Mouse (Mus musculus): ENCODE results near the gene Rbbp4.

Gene Rbbp4

GRCm38 (mm10) chr4:129357613-129358163, 22.5 kb upstream of the Rbbp4 start:
- in situ Hi-C loops (cut with MboI; ENCODE audit: low sequenced_read_pairs), result loop anchor here (10.0 to 25.0 kb wide), 2 partner anchors 97 to 255 kb away; partner anchors contain the start of genes Ccdc28b, Dcdc2b, Eif3i and Iqcc

- in situ Hi-C loops (cut with MboI; ENCODE audit: low sequenced_read_pairs), result loop anchor here (10.0 to 25.0 kb wide), 2 partner anchors 101 to 258 kb away; partner anchors contain the start of genes Ccdc28b, Dcdc2b, Eif3i and Iqcc
Observed at GRCm38 (mm10) chr4:129354236-129354635, 19.1 kb upstream of the Rbbp4 start.

GRCm38 (mm10) chr4:129353176-129353575, 18.0 kb upstream of the Rbbp4 start:
- in situ Hi-C loops (cut with MboI; ENCODE audit: low sequenced_read_pairs), result loop anchor here (10.0 to 25.0 kb wide), 2 partner anchors 102 to 259 kb away; partner anchors contain the start of genes Ccdc28b, Dcdc2b, Eif3i and Iqcc

DNA sequence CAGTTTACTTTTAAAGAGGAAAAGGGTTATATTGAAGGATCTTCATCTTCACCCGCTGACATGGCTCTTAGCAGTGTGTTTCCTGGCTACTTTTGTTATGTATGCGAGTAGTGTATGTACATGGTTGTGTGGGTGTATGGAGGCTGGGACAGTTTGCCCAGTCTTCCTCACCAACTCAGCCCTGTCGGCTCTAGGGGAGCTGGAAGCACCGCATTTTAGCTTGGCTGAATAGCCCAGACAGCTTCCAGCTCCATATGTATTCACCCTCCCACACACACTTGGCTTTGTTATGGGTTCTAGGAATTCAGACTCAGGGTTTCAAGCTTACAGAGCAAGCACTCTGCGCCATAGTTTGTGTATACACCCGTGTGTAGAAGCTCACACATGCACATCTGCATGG, 15.9 kb upstream of the Rbbp4 start:
- in situ Hi-C loops (cut with MboI; ENCODE audit: low sequenced_read_pairs), result loop anchor here (10.0 to 25.0 kb wide), 2 partner anchors 104 to 261 kb away; partner anchors contain the start of genes Ccdc28b, Dcdc2b, Eif3i and Iqcc

GRCm38 (mm10) chr4:129350644-129351043, 15.5 kb upstream of the Rbbp4 start:
- in situ Hi-C loops (cut with MboI; ENCODE audit: low sequenced_read_pairs), result loop anchor here (10.0 to 25.0 kb wide), 2 partner anchors 104 to 262 kb away; partner anchors contain the start of genes Ccdc28b, Dcdc2b, Eif3i and Iqcc

DNA sequence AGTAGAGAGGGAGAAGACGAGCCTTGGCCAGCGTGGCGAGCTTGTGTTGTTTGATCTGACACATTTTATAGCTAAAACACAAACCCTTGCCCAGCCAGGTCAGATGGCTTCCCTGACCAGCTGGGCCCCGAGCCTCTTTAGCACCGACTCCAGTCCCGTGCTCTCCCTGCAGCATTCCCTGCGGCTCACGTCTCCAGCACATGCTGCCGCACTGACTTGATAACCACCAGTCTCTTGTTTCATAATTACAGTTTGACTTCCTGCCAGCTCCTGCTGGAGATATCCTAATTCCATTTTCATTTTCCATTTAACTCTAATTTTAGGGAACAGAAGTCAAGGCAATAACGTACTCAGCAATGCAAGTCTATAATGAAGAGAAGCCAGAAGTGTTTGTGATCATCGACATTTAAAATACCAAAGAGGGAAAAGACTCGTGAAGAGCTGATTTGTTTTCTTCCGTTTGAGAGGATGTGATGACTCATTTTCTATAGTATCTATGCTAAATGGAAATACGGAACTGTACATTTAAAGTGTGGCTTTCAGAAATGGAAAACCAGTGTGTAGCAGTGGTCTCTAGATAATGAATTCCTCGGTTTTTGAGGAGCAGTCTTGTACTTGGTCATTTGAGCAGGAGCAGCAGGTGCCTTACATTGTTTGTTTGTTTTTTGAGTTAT, 11.4 kb upstream of the Rbbp4 start:
- in situ Hi-C loops (cut with MboI; ENCODE audit: low sequenced_read_pairs), result no loop called here

DNA sequence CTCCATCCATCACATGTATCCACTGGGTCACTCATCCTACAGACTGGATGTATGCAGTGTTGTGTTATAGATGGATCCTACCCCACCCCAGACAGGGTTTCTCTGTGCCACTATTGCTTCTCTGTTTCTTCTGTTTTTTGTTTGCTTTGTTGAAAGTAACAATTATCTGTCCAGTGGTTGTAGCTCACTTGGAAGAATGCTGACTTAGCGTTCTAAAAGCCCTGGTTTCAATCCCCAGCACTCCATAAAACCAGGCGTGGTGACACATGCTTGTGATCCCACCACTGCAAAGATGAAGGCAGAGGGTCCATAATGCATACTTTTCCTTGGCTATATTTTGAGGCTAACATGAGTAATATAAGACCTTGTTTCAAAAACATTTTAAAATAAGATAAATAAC, 7.5 kb upstream of the Rbbp4 start:
- in situ Hi-C loops (cut with MboI; ENCODE audit: low sequenced_read_pairs), result no loop called here

- in situ Hi-C loops (cut with MboI; ENCODE audit: low sequenced_read_pairs), result no loop called here
Observed at GRCm38 (mm10) chr4:129341888-129342287, 6.7 kb upstream of the Rbbp4 start.

DNA sequence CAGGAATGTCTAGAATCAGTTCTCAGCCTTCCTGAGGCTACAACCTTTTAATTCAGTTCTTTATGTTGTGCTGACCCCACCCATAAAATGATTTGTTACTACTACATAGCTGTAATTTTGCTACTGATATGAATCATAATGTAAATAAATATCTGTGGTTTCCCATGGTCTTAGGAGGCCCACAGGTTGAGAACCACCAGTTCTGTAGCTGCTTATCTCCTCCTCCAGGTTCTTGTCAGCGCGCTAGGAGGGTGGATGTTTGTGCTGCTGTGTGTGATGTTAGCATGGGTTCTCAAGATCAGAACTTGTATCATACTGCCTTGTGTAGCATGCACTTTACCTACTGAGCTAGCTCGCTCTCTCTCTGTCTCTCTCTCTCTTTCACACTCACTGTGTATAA, 4.6 kb upstream of the Rbbp4 start:
- in situ Hi-C loops (cut with MboI; ENCODE audit: low sequenced_read_pairs), result no loop called here

- in situ Hi-C loops (cut with MboI; ENCODE audit: low sequenced_read_pairs), result no loop called here
Observed at GRCm38 (mm10) chr4:129336291-129336690, 1.1 kb upstream of the Rbbp4 start.

- in situ Hi-C loops (cut with MboI; ENCODE audit: low sequenced_read_pairs), result no loop called here
Observed at GRCm38 (mm10) chr4:129334677-129335215, 424 bp downstream of the Rbbp4 start.

DNA sequence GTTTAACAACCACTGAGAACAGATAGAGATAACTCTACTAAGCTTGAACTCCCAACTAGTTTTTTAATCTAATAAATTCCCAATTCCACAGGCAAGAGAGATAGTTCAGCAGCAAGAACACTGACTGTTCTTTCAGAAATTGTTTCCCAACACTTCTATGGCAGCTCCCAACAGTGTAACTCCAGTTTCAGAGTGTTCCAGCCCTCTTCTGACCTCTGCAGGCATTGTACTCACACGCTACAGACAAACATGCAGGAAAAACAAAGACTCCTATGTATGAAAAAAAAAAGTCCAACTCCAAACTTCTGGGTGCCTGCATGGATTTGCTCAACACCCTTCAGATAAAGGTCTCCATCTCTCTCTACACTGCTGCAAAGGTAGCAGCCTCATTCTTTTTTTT, 2.3 kb downstream of the Rbbp4 start:
- in situ Hi-C loops (cut with MboI; ENCODE audit: low sequenced_read_pairs), result no loop called here

- in situ Hi-C loops (cut with MboI; ENCODE audit: low sequenced_read_pairs), result no loop called here
Observed at GRCm38 (mm10) chr4:129326191-129326590, 9.0 kb downstream of the Rbbp4 start.

DNA sequence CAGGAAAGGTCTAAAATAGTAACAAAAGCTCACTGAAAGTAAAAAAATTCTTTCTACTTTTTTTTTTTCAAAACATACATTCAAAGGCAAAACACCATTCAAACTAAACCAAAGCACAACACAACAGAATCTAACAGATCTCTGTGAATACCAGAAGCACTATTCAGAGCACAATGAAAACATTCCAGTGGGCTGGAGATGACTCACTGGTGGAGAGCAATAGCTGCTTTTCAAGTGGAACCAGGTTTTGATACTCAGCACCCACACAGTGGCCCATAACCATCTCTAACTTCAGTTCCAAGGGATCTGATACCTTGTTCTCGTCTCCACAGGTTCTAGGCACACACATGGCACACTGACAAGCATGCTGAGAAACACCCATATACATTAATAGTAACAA, 10.4 kb downstream of the Rbbp4 start:
- in situ Hi-C loops (cut with MboI; ENCODE audit: low sequenced_read_pairs), result no loop called here

DNA sequence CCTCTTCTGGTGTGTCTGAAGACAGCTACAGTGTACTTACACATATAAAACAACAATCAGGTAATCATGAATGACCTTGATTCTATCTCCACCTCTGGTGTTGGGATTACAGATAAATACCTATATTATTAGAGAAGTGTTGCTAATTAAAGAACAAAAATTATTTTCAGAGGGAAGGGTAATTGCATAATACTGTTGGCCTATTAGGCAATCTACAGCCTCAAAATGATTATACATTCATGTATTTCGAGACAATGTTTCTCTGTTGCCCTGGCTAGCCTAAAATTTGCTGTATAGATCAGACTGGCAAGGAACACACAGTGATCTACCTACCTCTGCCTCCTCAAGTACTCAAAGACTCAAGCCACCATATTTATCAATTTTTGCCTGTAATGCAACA, 11.7 kb downstream of the Rbbp4 start:
- in situ Hi-C loops (cut with MboI; ENCODE audit: low sequenced_read_pairs), result no loop called here

DNA sequence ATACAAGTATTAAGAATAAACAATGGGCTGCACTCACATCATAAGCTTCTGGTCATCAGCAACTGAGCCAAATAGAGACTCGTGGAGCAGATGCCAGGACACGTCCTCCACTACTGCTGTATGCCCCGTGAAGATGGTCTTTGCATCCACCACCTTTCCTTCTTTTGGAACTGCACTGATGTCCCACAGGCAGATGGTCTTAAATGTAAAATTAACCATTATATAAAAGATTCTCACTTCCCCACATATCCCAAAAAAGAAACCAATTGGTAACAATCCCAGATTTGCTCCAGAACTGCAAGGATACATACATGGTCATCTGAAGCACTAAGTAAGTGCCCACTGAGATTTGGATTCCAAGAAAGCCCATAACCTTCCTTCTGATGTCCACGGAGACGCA, 13.1 kb downstream of the Rbbp4 start:
- in situ Hi-C loops (cut with MboI; ENCODE audit: low sequenced_read_pairs), result no loop called here

DNA sequence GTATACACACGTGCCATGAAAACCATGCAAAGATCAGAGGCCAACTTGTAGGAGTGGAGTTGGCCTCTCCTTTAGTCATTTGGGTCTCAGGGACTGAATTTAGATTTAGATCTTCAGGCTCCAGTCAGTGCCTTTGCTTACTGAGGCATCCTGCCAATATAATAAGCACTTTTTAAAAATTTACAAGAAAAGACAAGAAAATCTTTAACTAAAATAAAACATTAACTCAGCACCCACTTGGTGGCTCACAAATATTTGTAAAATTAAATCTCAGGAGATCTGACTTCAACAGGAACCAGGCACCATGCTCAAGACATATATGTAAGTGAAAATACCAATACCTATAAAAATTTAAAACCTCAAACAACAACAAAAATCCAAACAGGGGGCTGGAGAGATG, 14.3 kb downstream of the Rbbp4 start:
- in situ Hi-C loops (cut with MboI; ENCODE audit: low sequenced_read_pairs), result no loop called here

- in situ Hi-C loops (cut with MboI; ENCODE audit: low sequenced_read_pairs), result no loop called here
Observed at GRCm38 (mm10) chr4:129313886-129314285, 21.3 kb downstream of the Rbbp4 start.

DNA sequence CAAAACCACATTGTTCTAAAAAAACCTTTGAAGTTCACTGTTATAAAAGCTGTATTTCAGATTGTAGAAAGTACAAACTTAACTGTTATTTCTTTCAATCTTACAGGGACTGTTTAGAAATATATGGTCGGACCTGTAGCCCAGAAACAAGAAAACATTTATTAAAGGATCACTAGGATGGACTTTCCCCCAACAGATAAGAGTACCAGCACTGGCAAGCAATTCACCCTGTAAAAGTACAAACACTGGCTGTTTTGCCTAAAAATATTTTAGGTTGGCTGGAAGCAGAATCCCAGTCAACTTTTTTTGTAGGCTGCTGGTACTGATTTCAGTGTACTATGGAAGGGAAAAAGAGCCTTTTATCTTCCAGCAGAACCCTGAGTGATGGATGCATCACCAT, 27.2 kb downstream of the Rbbp4 start:
- in situ Hi-C loops (cut with MboI; ENCODE audit: low sequenced_read_pairs), result no loop called here

- in situ Hi-C loops (cut with MboI; ENCODE audit: low sequenced_read_pairs), result no loop called here
Observed at GRCm38 (mm10) chr4:129304306-129304705, 30.9 kb downstream of the Rbbp4 start.

GRCm38 (mm10) chr4:129303816-129304215, 31.4 kb downstream of the Rbbp4 start:
- in situ Hi-C loops (cut with MboI; ENCODE audit: low sequenced_read_pairs), result no loop called here

GRCm38 (mm10) chr4:129303401-129303800, 31.8 kb downstream of the Rbbp4 start:
- in situ Hi-C loops (cut with MboI; ENCODE audit: low sequenced_read_pairs), result no loop called here

Data from CH12F3 (cell line).